Mouse (Mus musculus) heart, postnatal 36 days (tissue): ENCODE measurements at regions not wholly inside any gene's neighbourhood (a gene's known extent, or its start where the extent isn't known, plus 50 kb on each side); places are given as distances from the start of the nearest gene placed in this dataset.
"Not testable (repeated sequence)": the region's sequence is repeated elsewhere in the genome, so short reads cannot be mapped to it uniquely, and the experiment has no call there.

Source experiments
- DNase-seq, 2 experiments: peaks; one replicate each; pipeline ENCODE4 v3.0.0; 2021 to 2022
- intact Hi-C: fragments of 180-260 bp; cut with DNase I; formaldehyde crosslinking; loops from one replicate; pipeline ENCODE4 v1.15.1; 2025

DNA sequence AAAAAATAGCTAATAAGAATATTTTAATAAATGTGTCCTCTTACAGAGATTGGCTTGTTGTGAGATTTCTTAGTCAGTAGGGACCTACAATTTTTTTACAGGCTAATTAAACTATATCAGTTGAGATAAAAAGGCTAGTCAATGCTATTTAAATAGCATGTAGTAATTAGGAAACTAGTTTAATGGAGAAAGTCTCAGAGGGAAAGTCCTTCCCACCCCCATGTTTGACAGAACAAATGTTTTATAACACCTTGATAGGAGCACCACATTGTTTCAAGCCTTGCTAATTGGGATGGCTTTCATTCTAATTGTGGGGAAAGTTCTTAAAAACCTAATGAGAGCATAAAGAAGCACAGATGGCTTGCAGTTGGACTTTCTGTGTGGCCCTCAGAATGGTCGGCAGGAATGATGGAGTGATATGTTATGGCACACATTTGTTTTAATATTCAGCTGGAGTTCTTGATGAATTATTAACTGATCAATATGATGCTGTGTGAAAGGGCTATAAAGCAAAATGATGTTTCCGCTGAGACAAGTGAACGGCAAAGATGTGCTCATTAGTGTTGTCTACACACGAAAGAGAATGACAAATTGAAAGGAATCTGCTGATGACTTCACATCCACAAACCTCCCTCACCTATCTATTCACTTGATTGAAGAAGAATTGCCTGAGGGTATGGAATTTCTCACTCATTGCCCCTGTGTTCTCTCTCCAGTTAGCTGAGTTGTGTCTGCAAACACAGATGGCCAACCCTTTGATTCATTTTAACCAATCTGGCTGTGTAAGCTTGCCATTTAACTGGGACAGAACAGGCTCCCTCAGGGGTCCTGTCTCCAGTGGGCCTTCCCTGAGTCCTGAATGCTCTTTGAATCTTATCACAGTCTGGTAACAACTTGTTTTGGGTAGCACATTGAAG, 111.5 kb upstream of the Arhgap20 start:
- intact Hi-C loops = loop anchor here (5.0 kb wide), 1 partner anchor 254 kb away; no protein-coding TSS in a partner anchor
- no peak for DNase-seq

DNA sequence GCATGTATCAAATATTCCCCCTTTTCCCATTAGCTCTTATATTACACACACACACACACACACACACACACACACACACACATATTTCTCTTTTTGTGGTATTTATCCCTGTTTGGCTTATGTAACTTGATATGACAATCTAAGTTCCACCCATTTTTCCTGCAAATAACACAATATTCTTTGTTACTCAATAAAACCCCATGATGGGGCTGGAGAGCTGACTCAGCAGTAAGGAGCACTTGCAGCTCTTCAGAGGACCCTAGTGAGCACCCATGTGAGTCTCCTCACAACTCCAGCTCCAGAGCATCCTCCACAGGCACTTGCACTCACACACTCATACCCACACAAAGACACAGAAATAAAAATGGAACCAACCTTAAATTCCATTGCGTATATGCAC, 110.5 kb upstream of the Arhgap20 start:
- intact Hi-C loops = loop anchor here (5.0 kb wide), 1 partner anchor 253 kb away; no protein-coding TSS in a partner anchor
- DNase-seq = no peak

DNA sequence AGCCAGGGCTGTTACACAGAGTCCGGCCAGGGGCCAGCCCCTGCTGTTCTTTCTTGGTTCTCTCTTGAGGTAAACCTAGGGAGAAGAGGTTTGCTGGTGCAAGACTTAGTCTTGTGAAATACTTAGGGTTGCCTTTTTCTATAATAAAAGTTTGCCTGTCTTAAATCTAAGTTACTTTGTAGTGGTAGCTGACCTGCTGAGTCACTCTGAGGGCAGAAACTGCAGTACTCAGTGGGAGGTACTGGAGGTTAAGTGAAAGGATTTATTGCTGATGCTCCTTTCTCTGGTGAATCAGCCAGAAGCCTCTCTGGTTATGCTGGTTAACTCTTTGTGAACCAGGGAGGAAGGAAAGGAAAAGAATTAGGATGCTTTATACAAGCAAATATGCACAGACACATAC, 107.3 kb upstream of the Arhgap20 start:
- DNase-seq = no peak
- intact Hi-C loops = no loop called here

GRCm38 (mm10) chr9:51660908-51661874, 103.9 kb upstream of the Arhgap20 start:
- intact Hi-C loops = no loop called here
- DNase-seq = peak; percentile 25 to 39

DNA sequence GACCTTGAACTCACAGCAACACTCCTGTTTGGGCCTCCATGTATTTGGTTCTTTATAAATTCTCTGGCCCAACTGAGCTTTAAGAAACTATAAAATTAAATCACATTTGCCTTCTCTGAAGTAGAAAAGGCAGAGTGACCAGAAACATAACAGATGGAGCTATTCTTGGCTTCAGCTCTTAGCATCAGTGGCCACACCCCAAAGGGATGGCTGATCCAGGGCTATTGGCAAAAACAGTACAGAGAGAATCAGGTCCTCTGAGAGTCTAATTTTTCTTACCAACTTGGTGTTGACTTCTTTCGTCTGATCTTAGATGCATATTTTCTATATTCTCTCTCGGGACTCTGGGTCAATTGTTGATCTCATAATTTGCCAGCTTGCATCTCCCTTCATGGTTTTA, 103.2 kb upstream of the Arhgap20 start:
- intact Hi-C loops = no loop called here
- peak in 1 of 2 experiments; percentile 10 for DNase-seq

DNA sequence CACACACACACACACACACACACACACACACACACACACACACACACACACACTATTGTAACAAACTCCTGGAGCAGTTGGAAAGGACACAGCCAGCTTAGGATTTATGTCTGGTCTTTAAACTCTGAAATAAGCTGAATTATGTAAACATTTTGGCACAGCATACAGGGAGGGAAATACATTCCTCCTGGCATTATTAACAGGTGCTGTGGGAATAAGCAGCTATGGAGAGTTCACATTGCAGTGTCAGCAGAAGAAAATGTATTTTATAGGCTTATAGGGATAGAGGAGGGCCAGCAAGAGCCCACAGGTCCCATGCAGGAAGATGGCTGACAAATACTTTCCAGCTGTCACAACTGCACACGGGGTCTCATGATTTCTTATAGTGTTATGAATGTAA, 100.8 kb upstream of the Arhgap20 start:
- no peak for DNase-seq
- intact Hi-C loops = no loop called here

DNA sequence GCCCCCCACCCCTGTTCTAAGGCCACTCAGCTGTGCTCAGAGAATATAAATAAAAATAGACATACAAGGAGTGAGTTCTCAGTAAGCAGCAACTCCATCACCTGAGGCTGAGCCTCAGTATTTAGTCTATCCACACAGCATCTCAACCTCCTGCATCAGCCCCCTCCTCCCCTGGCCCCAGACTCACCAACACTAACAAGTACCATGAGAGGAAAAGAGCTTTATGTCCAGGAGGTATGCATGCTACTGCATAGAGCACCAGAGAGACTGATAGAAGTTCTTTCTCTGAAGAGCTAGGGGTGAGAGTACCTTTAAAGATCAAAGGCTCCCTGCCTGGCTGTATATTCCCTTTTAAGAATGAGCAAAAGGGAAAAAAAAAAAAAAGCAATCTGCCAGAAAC, 100.3 kb upstream of the Arhgap20 start:
- no peak for DNase-seq
- intact Hi-C loops = no loop called here

GRCm38 (mm10) chr9:51668976-51669375, 96.2 kb upstream of the Arhgap20 start:
- intact Hi-C loops = not testable (repeated sequence)

GRCm38 (mm10) chr9:51670531-51670930, 94.6 kb upstream of the Arhgap20 start:
- no peak for DNase-seq
- intact Hi-C loops = no loop called here

More at GRCm38 (mm10) chr9:51668976-51669375, 96.2 kb upstream of the Arhgap20 start:
- DNase-seq = not testable (repeated sequence)

GRCm38 (mm10) chr9:51686536-51686935, 78.6 kb upstream of the Arhgap20 start:
- no peak for DNase-seq
- intact Hi-C loops = no loop called here

GRCm38 (mm10) chr9:51714326-51714725, 50.8 kb upstream of the Arhgap20 start:
- DNase-seq = no peak
- intact Hi-C loops = no loop called here
